Mouse (Mus musculus) left cerebral cortex, adult 9 months (tissue): ENCODE measurements around the gene Cbr2.
"Not testable (repeated sequence)": the region's sequence is repeated elsewhere in the genome, so short reads cannot be mapped to it uniquely, and the experiment has no call there.

Experiments
- DNase-seq, 2 experiments: peaks; one replicate each; pipeline ENCODE4 v3.0.0; 2022; ENCODE audit warnings: low spot score in 2 of 2

Gene Cbr2

DNA sequence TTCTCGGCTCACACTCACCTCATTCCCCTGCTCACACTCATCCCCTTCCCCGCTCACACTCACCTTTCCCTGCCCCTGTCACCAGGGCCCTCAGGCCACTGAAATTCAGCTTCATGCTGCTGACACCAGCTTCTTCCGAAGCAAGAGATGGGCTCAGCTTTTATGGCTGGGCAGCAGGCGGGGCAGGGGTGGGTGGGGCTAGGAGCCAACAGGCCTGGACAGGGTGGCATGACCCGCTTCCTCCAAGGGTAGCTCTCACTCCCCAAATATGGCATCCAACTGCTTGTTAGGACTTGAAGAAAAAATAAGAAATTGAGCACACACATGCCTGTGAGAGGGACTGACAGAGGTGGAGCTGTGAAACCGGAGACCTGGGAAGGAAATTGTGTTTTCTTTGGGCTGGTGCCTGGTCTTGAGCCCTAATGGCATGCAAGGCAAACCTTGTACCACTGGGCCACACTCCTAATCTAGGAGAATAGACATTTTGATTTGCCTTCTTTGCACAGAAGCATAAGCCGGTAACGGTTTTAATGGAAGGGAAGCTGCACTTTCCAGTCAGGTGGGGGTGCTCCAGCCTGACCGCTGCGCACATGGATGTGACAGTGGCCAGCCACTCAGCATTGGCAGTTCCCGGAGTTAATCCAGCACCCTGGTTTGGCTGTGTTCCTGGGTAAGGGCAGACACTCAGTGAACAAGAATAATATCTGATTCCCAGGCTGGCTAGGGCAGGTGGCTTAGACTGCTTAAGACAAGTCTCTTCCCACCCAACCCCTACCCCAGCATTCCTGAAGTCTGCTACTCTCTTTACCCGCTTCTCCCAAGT is at the start of gene Cbr2:
Gene Cbr2 (minus strand): TSS at position 257 of the 823 bp plus-strand sequence.
- no peak for DNase-seq

DNA sequence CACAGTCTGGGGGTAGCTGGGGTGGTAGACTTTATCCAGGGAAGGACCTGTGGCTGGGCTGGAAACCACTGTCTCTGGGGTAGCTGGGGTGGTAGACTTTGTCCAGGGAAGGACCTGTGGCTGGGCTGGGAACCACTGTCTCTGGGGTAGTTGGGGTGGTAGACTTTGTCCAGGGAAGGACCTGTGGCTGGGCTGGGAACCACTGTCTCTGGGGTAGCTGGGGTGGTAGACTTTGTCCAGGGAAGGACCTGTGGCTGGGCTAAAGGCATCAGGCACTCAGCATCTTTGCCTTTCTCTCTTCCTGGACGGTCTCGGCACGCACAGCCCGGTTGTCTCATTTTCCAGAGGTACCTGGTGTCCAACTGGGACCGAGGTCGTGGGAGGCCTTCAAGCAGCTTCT is 49.4 kb upstream of the Cbr2 start:
- DNase-seq, result not testable (repeated sequence)

DNA sequence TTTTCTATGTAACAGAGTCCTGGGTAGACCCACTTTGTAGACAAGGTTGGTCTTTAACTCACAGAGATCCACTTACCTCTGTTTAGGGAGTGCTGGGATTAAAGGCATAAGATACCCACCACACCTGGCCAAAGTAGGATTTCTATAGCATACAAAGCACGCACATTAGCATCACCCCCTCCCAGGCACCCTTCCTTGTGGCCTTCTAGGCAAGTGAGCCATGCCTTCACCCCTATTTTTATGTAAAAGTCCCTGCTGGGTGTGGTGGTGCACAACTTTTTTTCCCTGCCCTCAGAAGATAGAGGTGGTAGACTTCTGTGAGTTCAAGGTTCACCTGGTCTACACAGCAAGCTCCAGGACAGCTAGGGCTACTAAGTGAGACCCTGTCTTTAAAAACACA is 48.0 kb upstream of the Cbr2 start:
- DNase-seq, result no peak

DNA sequence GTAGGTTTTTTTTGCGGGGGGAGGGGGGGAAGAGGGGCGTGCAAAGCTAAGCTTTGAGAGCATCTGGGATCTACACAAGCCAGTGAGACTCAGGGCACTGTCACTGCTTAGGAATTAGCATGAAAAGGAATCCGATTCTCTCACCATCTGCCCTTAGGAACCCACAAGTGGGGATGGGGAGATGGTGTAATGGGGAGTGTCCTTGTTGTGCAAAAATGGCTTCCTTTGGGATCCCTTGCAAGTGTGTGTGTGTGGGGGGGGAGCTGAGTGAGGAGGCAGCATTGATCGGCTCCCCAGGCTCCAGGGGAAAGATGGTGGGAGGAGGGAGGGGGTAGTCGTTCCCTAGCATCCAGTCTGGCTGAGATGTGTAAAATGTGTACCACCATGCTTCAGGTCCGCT is 45.2 kb upstream of the Cbr2 start:
- DNase-seq, result no peak

DNA sequence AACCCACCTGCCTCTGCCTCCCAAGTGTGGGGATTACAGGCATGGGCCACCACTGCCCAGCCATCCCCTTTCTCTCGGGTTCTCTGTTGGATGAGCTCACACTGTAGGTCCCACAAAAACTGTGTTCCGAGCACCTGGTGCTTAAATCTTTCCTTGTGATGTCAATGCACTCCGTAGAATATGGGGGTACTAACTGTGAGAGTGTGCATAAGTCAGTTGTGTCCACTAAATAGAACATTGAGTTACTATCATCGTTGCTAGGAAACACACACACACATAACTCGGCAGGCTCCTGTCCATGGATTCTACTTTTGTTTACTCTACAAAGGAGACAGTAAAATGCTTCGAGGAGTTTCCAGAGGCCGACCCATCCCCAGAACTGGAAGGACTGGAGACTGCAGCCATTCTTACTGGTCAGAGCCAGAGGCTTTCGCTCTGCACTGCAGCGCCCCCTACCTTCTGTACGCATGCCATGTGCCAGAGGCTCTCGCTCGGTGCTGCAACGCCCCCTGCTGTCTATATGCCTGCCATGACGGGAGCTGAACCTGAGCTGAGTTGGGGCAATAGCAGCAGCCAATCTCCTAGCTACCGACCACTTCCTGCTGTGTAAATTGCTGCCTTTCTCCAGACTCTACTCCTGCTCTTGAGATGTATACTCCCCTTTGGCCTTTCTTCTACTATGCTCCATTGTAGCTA is 44.0 kb upstream of the Cbr2 start:
- peak in 1 of 2 experiments; percentile 97 for DNase-seq

DNA sequence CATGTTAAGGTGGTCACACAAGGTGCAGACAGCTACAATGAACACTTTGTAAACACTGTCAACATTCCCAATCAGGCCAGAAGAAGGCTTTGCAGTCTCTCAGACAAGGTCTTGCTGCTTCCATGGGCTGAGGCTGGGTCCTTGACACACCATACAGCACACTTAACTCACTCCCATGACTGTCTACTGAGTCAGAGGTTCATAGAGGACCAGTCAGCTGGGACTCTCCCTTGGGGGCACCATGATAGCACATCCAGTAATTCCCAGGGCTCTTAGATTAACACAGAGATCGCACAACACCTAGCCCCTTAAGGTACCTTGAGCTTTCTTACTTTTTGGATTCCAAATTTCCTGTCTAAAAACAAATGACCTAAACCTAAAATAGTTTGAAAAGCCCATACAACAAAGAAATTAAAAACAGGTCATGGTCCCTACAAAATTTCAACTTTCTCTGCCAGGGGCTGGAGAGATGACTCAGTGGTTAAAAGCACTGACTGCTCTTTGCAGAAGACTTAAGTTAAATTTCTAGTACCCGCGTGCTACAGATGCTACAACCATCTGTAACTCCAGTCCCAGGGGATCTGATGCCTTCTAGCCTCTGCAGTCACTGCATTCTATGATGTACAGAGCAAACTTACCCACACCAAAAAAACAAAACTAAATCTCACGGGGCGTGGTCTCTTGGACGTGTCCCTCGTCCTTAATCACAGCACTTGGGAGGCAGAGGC is 41.7 kb upstream of the Cbr2 start:
- DNase-seq, result no peak

DNA sequence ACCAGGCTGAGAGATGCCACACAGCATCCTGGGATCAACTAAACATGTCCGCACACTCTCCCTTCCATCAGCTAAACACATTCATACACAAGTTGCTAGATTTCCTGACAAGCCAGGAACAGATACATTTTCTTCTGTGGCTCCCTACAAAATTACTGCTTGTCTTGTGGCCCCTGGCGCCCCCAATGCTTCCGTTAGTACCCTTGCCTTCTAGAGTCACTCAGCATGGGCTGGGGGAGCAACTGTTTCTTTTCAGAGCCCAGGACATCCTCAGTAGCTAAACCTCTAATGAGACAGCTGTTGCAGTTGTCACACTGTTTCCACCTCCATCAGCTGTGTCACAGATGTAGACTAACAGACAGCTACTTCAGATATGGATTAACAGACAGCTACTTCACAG is 40.8 kb upstream of the Cbr2 start:
- DNase-seq, result no peak

DNA sequence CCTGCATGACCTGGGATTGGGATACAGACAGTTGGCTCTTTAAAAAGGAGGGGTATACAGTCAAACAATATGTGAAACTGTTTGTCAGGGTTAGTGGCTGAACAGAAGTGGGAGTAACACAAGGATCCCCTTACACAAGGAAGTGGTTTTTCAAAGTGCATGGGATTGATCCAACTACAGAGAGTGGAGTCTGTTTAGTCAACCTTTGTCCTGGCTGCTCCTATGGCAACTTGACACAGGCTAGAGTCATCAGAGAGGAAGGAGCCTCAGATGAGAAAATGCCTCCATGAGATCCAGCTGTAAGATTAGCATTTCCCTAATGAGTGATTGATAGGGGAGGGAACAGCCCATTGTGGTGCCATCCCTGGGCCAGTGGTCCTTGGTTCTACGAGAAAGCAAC is 36.3 kb upstream of the Cbr2 start:
- no peak for DNase-seq

DNA sequence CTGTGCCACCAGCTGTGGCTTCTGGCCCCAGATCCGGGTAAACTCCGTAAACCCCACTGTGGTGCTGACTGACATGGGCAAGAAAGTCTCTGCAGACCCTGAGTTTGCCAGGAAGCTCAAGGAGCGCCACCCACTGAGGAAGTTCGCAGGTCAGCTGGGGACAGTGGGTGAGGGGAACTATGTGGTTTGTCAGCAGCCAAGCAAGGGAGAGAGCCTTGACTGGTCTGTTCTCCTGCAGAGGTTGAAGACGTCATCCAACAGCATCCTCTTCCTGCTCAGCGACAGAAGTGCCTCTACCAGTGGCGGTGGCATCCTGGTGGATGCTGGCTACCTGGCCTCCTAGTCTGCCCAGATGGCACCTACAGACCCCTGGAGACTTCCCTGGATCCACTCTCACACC is 35.1 kb upstream of the Cbr2 start:
- DNase-seq, result not testable (repeated sequence)

DNA sequence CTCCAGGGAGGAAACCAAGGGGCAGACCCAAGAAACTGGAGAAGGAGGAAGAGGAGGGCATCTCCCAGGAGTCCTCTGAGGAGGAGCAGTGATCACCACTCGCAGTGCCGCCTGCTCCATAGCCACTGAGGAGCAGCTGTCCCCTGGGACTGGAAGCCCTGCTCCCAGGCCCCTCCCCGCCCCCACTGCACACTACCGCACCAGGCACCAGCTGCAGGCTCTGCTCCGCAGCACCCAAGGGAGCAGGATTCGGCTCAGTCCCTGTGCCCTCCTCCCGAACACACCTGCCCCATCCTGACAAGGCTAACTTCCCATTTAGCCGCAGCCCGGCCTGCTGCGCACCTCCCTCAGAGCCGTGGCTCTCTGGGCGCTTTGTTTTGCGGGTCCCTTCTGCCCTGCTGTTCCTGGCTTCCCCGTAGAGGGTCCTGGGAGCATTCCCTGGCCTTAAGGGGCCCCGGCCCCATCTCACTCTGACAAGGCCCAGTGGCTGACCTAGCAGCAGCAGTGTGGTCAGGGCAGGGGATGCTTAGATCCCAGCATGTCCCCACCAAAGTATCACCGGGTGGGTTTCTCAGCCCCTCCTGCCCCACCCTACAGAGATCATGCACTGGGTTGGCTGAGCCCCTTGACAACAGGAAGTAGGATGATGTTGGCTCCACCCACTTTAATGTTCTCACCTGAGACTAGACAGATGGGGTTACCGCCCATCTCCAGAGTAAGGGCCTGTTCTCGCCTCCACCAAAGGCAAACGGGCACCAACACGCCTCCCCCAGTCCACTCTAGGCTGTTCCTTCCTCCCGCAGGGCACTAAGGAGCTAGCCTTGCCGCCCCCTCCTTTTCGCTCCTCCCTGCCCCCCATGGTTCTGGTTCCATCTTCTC is 31.4 kb upstream of the Cbr2 start:
- DNase-seq, result not testable (repeated sequence)

DNA sequence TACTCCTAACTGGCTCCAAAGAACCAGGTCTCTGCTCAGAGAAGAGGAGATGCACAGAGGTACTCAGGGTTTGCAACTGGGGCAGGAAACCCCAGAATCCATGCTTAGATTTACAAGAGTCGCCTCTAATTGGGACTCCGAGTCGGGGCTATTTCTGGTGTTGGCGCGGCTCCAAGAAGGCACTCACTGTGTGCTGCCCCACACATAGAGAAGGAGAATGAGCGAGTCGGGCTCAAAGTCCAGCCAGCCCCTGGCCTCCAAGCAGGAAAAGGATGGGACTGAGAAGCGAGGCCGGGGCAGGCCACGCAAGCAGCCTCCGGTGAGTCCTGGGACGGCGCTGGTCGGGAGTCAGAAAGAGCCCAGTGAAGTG is 30.7 kb upstream of the Cbr2 start, which contains the start of gene Hmga1b:
Gene Hmga1b (plus strand): TSS at position 123 of the 370 bp plus-strand sequence.
- not testable (repeated sequence) for DNase-seq

DNA sequence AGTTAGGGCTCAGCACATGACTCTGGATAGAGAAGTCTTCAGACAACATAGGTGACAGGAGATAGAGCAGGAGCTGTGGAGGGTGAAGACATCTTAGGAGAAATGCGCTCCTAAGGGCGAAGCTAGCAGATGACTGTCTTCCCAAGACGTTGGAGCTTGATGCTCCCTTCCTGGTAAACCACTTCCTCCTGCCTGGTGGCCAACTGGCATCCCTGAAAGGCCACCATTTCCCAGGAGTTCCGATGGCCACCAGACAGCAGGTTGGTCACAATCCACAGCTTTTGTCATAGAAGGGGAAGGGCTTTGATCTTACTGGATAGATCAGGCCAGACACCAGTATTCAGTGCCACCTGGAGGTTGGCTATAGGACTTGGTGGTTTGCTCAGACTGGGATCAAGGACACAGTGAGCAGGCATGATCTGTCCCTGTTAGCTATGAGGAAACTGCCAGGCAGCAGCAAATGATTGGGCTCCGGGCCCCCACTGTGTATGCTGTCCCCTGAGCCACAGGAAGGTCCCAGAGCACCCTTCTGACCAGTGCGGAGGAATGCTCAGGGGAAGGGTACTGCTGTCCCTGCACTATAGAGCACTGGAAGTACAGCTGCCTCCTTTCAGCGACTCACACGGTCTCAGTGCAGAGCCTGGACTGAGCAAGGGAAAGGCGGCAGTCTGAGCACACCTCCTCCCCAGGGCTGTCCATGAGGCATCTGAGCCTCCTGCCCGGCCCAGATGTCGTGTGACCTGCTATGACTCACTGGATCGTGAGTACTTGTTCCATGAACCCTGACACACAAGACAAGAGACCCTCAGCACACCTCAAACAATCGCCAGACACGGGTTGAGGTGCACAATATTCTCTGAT is 30.1 kb upstream of the Cbr2 start:
- DNase-seq, result no peak

DNA sequence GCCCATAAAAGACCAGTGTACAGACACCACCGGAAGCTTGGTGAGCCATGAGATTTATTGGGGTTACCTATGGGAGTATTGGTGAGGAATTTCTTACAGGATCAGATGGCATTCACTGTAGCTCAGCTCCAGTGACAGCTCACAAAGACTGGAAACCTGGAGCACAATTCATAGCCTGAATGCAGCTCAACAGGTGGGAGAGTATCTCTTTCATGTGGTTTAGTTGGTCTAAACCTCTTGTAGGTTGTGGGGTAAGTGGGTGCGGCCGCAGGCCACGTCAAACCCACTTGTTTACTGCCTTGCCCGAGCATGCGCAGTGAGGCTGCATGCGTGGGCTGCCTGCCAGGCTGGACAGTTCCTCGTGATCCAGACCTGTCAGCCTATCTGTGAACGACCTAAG is 28.3 kb upstream of the Cbr2 start:
- DNase-seq, result no peak

DNA sequence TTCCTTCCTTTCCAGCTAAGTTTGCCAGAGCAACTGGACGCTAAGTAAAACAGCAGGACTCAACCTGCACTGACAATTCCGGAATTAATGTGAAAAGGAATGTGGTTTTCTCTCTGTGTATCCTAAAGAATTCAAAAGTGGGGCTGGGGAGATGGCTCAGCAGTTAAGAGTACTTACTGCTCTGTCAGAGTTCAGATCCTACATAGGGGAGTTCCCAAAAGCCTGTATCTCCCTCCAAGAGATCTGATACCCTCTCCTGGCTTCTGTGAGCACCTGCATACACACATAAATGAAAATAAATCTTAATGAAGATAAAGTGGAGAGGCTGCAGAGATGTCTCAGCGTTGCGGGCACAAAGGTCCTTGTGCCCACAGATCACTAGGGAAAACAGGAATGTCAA is 19.7 kb upstream of the Cbr2 start:
- DNase-seq, result no peak

DNA sequence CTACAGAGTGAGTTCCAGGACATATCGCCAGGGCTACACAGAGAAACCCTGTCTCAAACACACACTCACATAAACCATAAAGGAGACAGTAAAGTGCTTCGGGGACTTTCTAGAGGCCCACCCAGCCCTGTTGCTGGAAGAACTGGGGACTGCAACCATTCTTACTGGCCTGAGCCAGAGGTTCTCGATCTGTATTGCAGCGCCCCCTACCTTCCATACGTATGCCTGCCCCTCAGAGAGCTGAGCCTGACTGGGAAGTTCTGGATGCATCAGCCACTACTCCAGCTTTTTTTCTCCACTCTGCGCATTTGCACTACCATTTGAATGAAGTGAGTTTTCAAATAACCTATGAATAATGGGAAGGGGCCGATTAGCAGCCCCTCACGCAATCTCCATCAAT is 17.5 kb upstream of the Cbr2 start:
- DNase-seq, result no peak

DNA sequence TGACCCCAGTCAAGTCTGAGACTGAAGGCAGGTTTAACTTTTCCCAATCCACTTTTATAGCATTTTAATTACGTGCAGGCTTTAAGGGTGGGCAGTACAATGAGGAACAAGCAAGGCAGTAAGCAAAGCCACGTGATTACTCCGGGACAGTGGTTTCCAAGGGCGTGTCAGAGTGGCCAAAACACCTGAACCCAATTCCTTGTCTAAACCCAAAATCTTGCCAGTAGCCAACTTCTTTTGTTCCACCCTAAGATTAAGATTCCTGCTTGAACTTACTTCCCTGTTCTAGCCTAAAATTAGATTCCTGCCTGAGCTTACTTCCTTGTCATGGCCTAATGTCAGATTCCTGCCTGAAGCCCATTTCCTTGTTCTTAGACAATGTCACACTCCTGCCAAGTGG is 16.1 kb upstream of the Cbr2 start:
- DNase-seq, result no peak

DNA sequence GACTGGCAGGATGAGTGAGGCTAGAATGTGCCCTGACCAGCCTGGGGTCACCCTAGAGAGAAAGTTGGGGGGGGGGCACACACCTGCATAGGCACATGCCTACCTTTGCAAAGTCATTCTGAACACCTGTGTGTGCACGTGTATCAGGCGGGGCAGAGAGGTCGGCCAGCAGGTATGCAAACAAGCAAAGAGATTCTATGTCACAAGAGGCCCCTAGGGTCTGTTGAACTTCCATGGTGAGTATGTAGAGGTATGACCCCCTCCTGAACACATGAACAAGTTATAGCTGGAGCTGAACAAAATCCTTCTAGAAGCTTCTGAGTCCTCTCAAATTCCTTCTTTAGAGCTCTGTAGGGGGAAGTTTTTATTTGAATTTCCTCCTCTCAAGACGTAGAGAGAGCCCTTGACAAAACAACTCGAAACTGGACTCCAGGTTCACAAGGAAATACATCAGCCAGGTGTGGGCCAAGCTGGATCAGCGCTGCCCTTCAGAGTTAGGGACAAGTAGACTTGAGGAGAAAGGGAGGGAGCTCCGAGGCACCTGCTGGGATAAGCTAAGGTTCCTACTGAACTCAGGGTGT is 12.3 kb upstream of the Cbr2 start:
- DNase-seq, result no peak

DNA sequence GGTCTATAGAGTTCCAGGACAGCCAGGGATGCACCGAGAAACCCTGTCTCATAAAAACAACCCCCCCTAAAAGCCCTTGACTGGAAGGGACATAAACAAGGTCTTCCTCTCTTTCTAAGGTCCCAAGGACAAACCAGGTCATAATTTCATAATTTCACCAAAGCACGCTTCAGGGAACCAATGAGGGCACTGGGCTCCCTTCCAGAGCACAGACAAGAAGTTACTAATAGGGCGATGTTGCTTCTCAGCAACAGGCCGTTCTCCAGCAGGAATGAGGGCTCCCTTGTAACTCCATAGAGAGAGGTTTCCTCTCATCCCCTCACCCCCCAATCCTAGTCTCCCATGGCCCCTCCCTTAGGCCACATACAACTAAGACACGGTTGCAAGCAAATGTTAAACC is 9.1 kb upstream of the Cbr2 start:
- DNase-seq, result no peak

DNA sequence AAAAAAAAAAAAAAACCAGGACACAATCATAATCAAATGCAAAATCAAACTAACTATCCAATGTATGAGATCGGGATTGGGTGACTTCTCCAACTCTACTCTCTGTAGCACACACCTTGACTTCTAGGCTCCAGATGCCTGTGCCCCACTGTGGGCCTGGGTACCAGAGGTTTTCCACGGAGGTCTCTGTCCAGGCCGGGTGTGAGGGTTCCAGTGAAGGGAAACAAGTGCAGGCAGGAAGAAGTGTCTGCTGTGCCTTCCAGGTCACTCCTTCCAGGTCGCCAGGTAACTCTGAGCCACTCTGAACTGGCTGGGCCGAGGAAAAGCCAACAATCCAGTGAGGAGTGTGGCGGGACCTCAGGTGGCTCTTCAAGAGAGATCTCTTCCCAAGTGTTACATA is 4.5 kb upstream of the Cbr2 start:
- DNase-seq, result no peak

DNA sequence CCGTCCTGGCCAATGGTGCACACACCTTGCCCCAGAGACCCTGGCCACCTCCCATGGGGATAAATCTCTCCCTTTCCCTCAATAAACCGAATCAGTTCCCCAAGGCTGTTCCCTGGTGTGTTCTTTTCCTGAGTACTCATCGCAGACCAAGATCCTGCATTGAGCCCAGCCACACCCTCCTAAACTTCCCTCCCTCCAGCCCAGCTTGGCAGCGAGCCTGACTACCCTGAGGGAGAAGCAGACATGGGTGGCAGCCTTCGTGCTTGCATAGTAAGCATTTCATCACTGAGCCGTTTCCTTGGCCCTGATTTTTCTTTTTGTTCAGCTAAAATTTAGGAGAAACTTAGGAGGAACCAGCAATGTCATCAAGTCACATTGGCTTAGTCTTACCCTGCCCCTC is 1.6 kb upstream of the Cbr2 start:
- no peak for DNase-seq
